Mouse (Mus musculus) embryonic fibroblast, embryonic 13.5 days (primary cell): ENCODE measurements around the gene Msmp.

ENCODE experiments used
- CTCF ChIP-seq: IDR thresholded peaks from 2 replicates; pipeline ENCODE4 v1.5.1; 2011; ENCODE audit warnings: mild to moderate bottlenecking, control low read depth, low read length, moderate library complexity, borderline replicate concordance; ENCODE audit not compliant: insufficient read depth
- POLR2A ChIP-seq: IDR thresholded peaks from 2 replicates; pipeline ENCODE4 v1.6.1; 2011; ENCODE audit warnings: low read depth, mild to moderate bottlenecking, control low read depth, low read length, moderate library complexity

- TF ChIP-seq POLR2A (no peak), CTCF (no peak)
These were observed 48.3 kb downstream of the Msmp start for GRCm38 (mm10) chr4:43536031-43536430.
